Mouse (Mus musculus) myocyte (in vitro differentiated cells): ENCODE results near the gene Tnip3.

Experiments used
- CEBPB ChIP-seq: IDR thresholded peaks from 2 replicates; pipeline ENCODE4 v1.6.1; 2011; ENCODE audit warnings: mild to moderate bottlenecking, moderate library complexity; ENCODE audit not compliant: poor library complexity, insufficient read depth, severe bottlenecking
- E2F4 ChIP-seq: IDR thresholded peaks from one replicate; pipeline ENCODE4 v1.6.1; 2011; ENCODE audit warnings: mild to moderate bottlenecking, control low read depth, moderate library complexity; ENCODE audit not compliant: insufficient read depth
- MYOD1 ChIP-seq, 3 experiments: IDR thresholded peaks; one replicate each; pipeline ENCODE4 v1.6.1; 2011; ENCODE audit warnings: control low read depth in 2 of 3, low read depth in 2 of 3, mild to moderate bottlenecking in 2 of 3, moderate library complexity in 1 of 3; ENCODE audit not compliant: insufficient read length in 2 of 3, control insufficient read depth in 1 of 3
- POLR2A ChIP-seq: IDR thresholded peaks from one replicate; pipeline ENCODE4 v1.6.1; 2011; ENCODE audit warnings: low read depth, mild to moderate bottlenecking, control low read depth, moderate library complexity; ENCODE audit not compliant: insufficient read length
- TCF12 ChIP-seq: IDR thresholded peaks from one replicate; pipeline ENCODE4 v1.6.1; 2011; ENCODE audit warnings: mild to moderate bottlenecking, control low read depth; ENCODE audit not compliant: poor library complexity, insufficient read depth, severe bottlenecking

GRCm38 (mm10) chr6:65525192-65525591, at the start of gene Tnip3:
- TF ChIP-seq MYOD1 (IDR thresholded peaks at IDR 0.05; ENCODE audit: control insufficient read depth in 1 of 3, insufficient read length in 2 of 3, low read depth in 2 of 3), result no peak
- TF ChIP-seq POLR2A, result no peak
- no peak for TF ChIP-seq E2F4
- no peak for TF ChIP-seq CEBPB
- TF ChIP-seq TCF12, result no peak
